Mouse (Mus musculus): ENCODE measurements at regions not wholly inside any gene's neighbourhood (a gene's known extent, or its start where the extent isn't known, plus 50 kb on each side); places are given as distances from the start of the nearest gene placed in this dataset.

- TF ChIP-seq CTCF (IDR thresholded peaks at IDR 0.05; ENCODE audit: low read depth): no peak
- TF ChIP-seq EP300 (IDR thresholded peaks at IDR 0.05; ENCODE audit: low read depth): no peak
Measured at GRCm38 (mm10) chr2:160530377-160530776, 115.3 kb upstream of the Top1 start.
